Mouse (Mus musculus) myocyte (in vitro differentiated cells): ENCODE measurements around the gene Angptl8. TPM values are rescaled to one million over a fixed set of nuclear protein-coding genes. Genes with fewer than 3 reads are reported as not detected.
"Not testable (repeated sequence)": the region's sequence is repeated elsewhere in the genome, so short reads cannot be mapped to it uniquely, and the experiment has no call there.

Experiments used
- H3K27me3 ChIP-seq: one replicate; pipeline ENCODE4 v1.6.1; 2011; ENCODE audit not compliant: control insufficient read depth, insufficient read depth, insufficient read length
- H3K36me3 ChIP-seq: one replicate; pipeline ENCODE4 v1.6.1; 2011; ENCODE audit not compliant: control insufficient read depth, insufficient read depth
- H3K4me2 ChIP-seq: one replicate; pipeline ENCODE4 v1.6.1; 2011; ENCODE audit warnings: low read depth, control low read depth
- H3K4me3 ChIP-seq: one replicate; pipeline ENCODE4 v1.5.1; 2011; ENCODE audit warnings: mild to moderate bottlenecking, control low read depth, moderate library complexity
- H3K79me2 ChIP-seq: one replicate; pipeline ENCODE4 v1.6.1; 2011; ENCODE audit not compliant: control insufficient read depth, insufficient read depth
- H3ac ChIP-seq: one replicate; pipeline ENCODE4 v1.6.1; 2011; ENCODE audit not compliant: control insufficient read depth, insufficient read length
- CEBPB ChIP-seq: IDR thresholded peaks from 2 replicates; pipeline ENCODE4 v1.6.1; 2011; ENCODE audit warnings: mild to moderate bottlenecking, moderate library complexity; ENCODE audit not compliant: poor library complexity, insufficient read depth, severe bottlenecking
- E2F4 ChIP-seq: IDR thresholded peaks from one replicate; pipeline ENCODE4 v1.6.1; 2011; ENCODE audit warnings: mild to moderate bottlenecking, control low read depth, moderate library complexity; ENCODE audit not compliant: insufficient read depth
- MAX ChIP-seq: IDR thresholded peaks from one replicate; pipeline ENCODE4 v1.6.1; 2011; ENCODE audit warnings: low read depth, mild to moderate bottlenecking, control low read depth
- MYOD1 ChIP-seq, 3 experiments: IDR thresholded peaks; one replicate each; pipeline ENCODE4 v1.6.1; 2011; ENCODE audit warnings: control low read depth in 2 of 3, low read depth in 2 of 3, mild to moderate bottlenecking in 2 of 3, moderate library complexity in 1 of 3; ENCODE audit not compliant: insufficient read length in 2 of 3, control insufficient read depth in 1 of 3
- MYOG ChIP-seq, 3 experiments: IDR thresholded peaks; one replicate each; pipeline ENCODE4 v1.6.1; 2011; ENCODE audit warnings: control low read depth in 2 of 3, low read depth in 2 of 3, mild to moderate bottlenecking in 2 of 3; ENCODE audit not compliant: insufficient read length in 2 of 3, control insufficient read depth in 1 of 3, insufficient read depth in 1 of 3
- POLR2A ChIP-seq: IDR thresholded peaks from one replicate; pipeline ENCODE4 v1.6.1; 2011; ENCODE audit warnings: low read depth, mild to moderate bottlenecking, control low read depth, moderate library complexity; ENCODE audit not compliant: insufficient read length
- POLR2AphosphoS2 ChIP-seq: IDR thresholded peaks from one replicate; pipeline ENCODE4 v1.6.1; 2011; ENCODE audit warnings: low read depth, control low read depth; ENCODE audit not compliant: insufficient read length
- REST ChIP-seq: IDR thresholded peaks from one replicate; pipeline ENCODE4 v1.6.1; 2011; ENCODE audit warnings: mild to moderate bottlenecking, control low read depth, moderate library complexity; ENCODE audit not compliant: insufficient read depth, insufficient read length
- SRF ChIP-seq: IDR thresholded peaks from one replicate; pipeline ENCODE4 v1.6.1; 2011; ENCODE audit warnings: low read depth; ENCODE audit not compliant: control insufficient read depth, insufficient read length
- TCF12 ChIP-seq: IDR thresholded peaks from one replicate; pipeline ENCODE4 v1.6.1; 2011; ENCODE audit warnings: mild to moderate bottlenecking, control low read depth; ENCODE audit not compliant: poor library complexity, insufficient read depth, severe bottlenecking
- TCF3 ChIP-seq: IDR thresholded peaks from one replicate; pipeline ENCODE4 v1.6.1; 2011; ENCODE audit warnings: low read depth, control low read depth; ENCODE audit not compliant: insufficient read length
- USF1 ChIP-seq: IDR thresholded peaks from one replicate; pipeline ENCODE4 v1.6.1; 2011; ENCODE audit warnings: low read depth, mild to moderate bottlenecking, control low read depth, moderate library complexity
- polyA plus RNA-seq: library from polyadenylated mRNA; unstranded; fragments of >200 nt; fragmentation: generic; extraction: Trizol; gene quantifications from one replicate; pipeline ENCODE4 v1.2.1, GENCODE M21; 2012; ENCODE audit warnings: missing spikeins

The Angptl8 gene
- polyA plus RNA-seq, 1 experiment: not detected

DNA sequence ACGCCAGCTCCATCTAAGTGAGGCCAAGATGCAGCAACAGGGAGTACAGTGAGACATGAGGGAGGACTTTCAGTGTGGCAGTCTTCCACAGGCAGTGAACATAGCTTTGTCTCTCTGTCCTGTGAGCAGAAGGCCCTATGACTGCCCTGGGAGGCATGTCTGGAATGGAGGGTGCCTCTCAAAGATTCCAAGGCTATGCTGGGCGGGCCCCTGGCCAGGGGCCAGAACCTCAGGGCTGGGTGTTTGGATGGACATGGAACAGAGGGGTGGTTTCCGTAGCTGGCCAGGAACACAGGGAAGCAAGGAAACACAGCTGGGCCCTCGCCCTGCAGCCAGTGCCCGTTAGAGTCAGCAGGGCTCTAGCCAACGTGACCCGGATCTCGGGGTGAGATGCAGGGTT, 43.4 kb upstream of the Angptl8 start:
- Histone ChIP-seq H3K36me3 (peaks cover 17% of the 10 kb centered on the region), H3ac (no peak overlapping the region), H3K4me3 (peak overlapping the region; percentile 17), H3K4me2 (peak overlapping the region; percentile 99), H3K27me3 (no peaks in the 10 kb centered on the region), H3K79me2 (peaks cover 69% of the 10 kb centered on the region)
- TF ChIP-seq POLR2AphosphoS2 (peak; percentile 26), TCF3 (peak; percentile 10), MYOD1 (IDR thresholded peaks at IDR 0.05; ENCODE audit: control insufficient read depth in 1 of 3, insufficient read length in 2 of 3, low read depth in 2 of 3) (peak in 2 of 3 experiments; percentile 71 to 84), USF1 (no peak), MAX (no peak), E2F4 (no peak), REST (no peak), TCF12 (no peak), SRF (peak; percentile 47), CEBPB (no peak), POLR2A (peak; percentile 58), MYOG (IDR thresholded peaks at IDR 0.05; ENCODE audit: control insufficient read depth in 1 of 3, insufficient read depth in 1 of 3, insufficient read length in 2 of 3, low read depth in 2 of 3) (peak; percentile 29 to 86 (median 66))

DNA sequence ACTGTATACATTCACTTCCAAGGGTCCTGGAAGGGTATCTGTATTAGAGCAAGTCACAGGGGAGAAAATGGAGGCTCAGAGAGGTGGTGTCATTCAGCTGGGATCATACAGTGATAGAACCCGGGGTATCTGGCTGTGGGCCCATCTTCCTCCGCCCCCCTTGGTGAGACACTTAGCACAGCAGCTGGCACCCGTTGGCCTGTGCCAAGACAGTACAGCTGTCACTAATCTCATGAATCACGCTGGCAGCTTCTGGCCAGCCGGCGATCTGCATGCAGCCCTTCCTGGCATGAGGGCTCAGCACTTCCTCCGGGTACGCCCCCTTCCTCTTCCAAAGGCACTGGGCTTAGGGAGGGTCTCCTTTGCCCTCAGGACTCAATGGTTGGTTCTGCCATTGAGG, 42.7 kb upstream of the Angptl8 start:
- Histone ChIP-seq H3K79me2 (peaks cover 69% of the 10 kb centered on the region), H3K4me3 (peak overlapping the region; percentile 17), H3K36me3 (peaks cover 17% of the 10 kb centered on the region)

DNA sequence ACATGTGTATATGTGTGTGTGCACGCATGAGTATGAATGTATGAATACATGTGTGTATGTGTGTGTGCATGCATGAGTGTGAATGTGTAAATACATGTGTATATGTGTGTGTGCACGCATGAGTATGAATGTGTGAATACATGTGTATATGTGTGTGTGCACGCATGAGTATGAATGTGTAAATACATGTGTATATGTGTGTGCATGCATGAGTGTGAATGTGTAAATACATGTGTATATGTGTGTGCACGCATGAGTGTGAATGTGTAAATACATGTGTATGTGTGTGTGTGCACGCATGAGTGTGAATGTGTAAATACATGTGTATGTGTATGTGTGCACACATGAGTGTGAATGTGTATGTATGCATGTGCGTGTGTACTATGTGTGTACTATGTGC, 41.8 kb upstream of the Angptl8 start:
- H3K27me3 ChIP-seq, H3ac ChIP-seq, H3K4me3 ChIP-seq: not testable (repeated sequence)
- Histone ChIP-seq H3K36me3 (peaks cover 17% of the 10 kb centered on the region), H3K79me2 (peaks cover 63% of the 10 kb centered on the region), H3K4me2 (peak overlapping the region; percentile 99)

More for the DNA sequence above, 42.7 kb upstream of the Angptl8 start:
- Histone ChIP-seq H3K4me2 (peak overlapping the region; percentile 99), H3K27me3 (no peaks in the 10 kb centered on the region), H3ac (no peak overlapping the region)
- TF ChIP-seq USF1: no peak
- peak; percentile 96 for TF ChIP-seq TCF3
- TF ChIP-seq POLR2AphosphoS2: peak; percentile 57
- no peak for TF ChIP-seq CEBPB
- TF ChIP-seq POLR2A: peak; percentile 36
- TF ChIP-seq MYOD1 (IDR thresholded peaks at IDR 0.05; ENCODE audit: control insufficient read depth in 1 of 3, insufficient read length in 2 of 3, low read depth in 2 of 3): peak; percentile 60 to 99 (median 99)
- peak; percentile 98 to 100 (median 98) for TF ChIP-seq MYOG (IDR thresholded peaks at IDR 0.05; ENCODE audit: control insufficient read depth in 1 of 3, insufficient read depth in 1 of 3, insufficient read length in 2 of 3, low read depth in 2 of 3)
- TF ChIP-seq TCF12: peak; percentile 97
- no peak for TF ChIP-seq MAX
- TF ChIP-seq SRF: no peak
- TF ChIP-seq REST: no peak
- no peak for TF ChIP-seq E2F4

- peaks cover 17% of the 10 kb centered on the region for H3K36me3 ChIP-seq
- peaks cover 54% of the 10 kb centered on the region for H3K79me2 ChIP-seq
- no peak overlapping the region for H3K4me3 ChIP-seq
- no peaks in the 10 kb centered on the region for H3K27me3 ChIP-seq
- no peak for TF ChIP-seq TCF12
- TF ChIP-seq MYOG (IDR thresholded peaks at IDR 0.05; ENCODE audit: control insufficient read depth in 1 of 3, insufficient read depth in 1 of 3, insufficient read length in 2 of 3, low read depth in 2 of 3): no peak
- TF ChIP-seq MAX: no peak
- TF ChIP-seq POLR2AphosphoS2: no peak
- no peak for TF ChIP-seq USF1
- TF ChIP-seq MYOD1 (IDR thresholded peaks at IDR 0.05; ENCODE audit: control insufficient read depth in 1 of 3, insufficient read length in 2 of 3, low read depth in 2 of 3): no peak
- TF ChIP-seq REST: no peak
- no peak for TF ChIP-seq POLR2A
- no peak overlapping the region for H3K4me2 ChIP-seq
- no peak overlapping the region for H3ac ChIP-seq
Observed at GRCm38 (mm10) chr9:21794344-21794834, 40.9 kb upstream of the Angptl8 start.

DNA sequence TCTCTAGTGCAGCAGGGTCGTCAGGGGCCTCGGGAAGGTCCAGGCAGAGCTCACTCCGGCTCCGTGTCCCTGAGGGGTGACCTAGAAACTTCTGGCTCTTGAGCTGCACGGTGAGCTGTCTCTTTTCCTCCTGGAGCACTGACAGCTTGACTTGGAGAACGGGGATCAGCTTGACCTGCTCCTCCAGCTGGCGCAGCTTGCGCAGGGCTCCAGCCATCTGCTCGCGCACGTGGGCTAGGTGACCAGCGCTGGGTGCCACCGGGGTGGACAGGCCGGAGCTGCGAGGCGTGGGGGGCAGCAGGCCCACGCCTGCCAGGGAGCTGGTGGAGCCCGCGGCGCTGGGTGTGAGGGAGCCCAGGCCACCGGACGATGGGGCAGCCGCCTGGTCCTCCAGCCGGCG, 40.4 kb upstream of the Angptl8 start:
- Histone ChIP-seq H3K4me3 (no peak overlapping the region), H3K27me3 (no peaks in the 10 kb centered on the region), H3K79me2 (peaks cover 49% of the 10 kb centered on the region), H3ac (no peak overlapping the region), H3K4me2 (no peak overlapping the region), H3K36me3 (peaks cover 17% of the 10 kb centered on the region)
- TF ChIP-seq POLR2AphosphoS2 (no peak), E2F4 (no peak), REST (no peak), USF1 (no peak), POLR2A (no peak), TCF3 (no peak), MYOG (IDR thresholded peaks at IDR 0.05; ENCODE audit: control insufficient read depth in 1 of 3, insufficient read depth in 1 of 3, insufficient read length in 2 of 3, low read depth in 2 of 3) (no peak), TCF12 (no peak), CEBPB (no peak), MYOD1 (IDR thresholded peaks at IDR 0.05; ENCODE audit: control insufficient read depth in 1 of 3, insufficient read length in 2 of 3, low read depth in 2 of 3) (no peak), SRF (no peak), MAX (no peak)
